Mouse (Mus musculus) limb, embryonic 14.5 days (tissue): ENCODE measurements around the gene Gjc1. TPM values are rescaled to one million over a fixed set of nuclear protein-coding genes. Genes with fewer than 3 reads are reported as not detected.

Source experiments
- ATAC-seq: fragments of 200-750 bp; cut with Nextera tagmentation; 2 replicates; pipeline ENCODE4 v1.8.0; 2017; ENCODE audit warnings: low read depth, moderate number of reproducible peaks, moderate TSS enrichment; ENCODE audit not compliant: low FRiP score
- DNase-seq: peaks from one replicate; pipeline ENCODE4 v3.0.0-alpha.2; 2015; ENCODE audit warnings: low spot score
- H3K27ac ChIP-seq: fragments of 300-500 bp; sonication (generic); replicated peaks from 2 replicates; pipeline ENCODE4 v1.5.1; 2014; ENCODE audit warnings: low read depth, mild to moderate bottlenecking, low read length, moderate library complexity, mixed read lengths
- H3K27me3 ChIP-seq: fragments of 300-500 bp; sonication (generic); 2 replicates; pipeline ENCODE4 v1.6.1; 2014; ENCODE audit warnings: low read length, mixed read lengths; ENCODE audit not compliant: control insufficient read depth, insufficient read depth
- H3K36me3 ChIP-seq: fragments of 300-500 bp; sonication (generic); 2 replicates; pipeline ENCODE4 v1.6.1; 2014; ENCODE audit warnings: mild to moderate bottlenecking, low read length, moderate library complexity, mixed read lengths; ENCODE audit not compliant: control insufficient read depth, insufficient read depth
- H3K4me1 ChIP-seq: fragments of 300-500 bp; sonication (generic); 2 replicates; pipeline ENCODE4 v1.6.1; 2014; ENCODE audit warnings: antibody characterized with exemption, low read length, mixed read lengths; ENCODE audit not compliant: control insufficient read depth, insufficient read depth
- H3K4me2 ChIP-seq: fragments of 300-500 bp; sonication (generic); replicated peaks from 2 replicates; pipeline ENCODE4 v1.6.1; 2014; ENCODE audit warnings: low read depth, mild to moderate bottlenecking, low read length, moderate library complexity; ENCODE audit not compliant: severe bottlenecking
- H3K4me3 ChIP-seq: fragments of 300-500 bp; sonication (generic); replicated peaks from 2 replicates; pipeline ENCODE4 v1.5.1; 2014; ENCODE audit warnings: low read length
- H3K9ac ChIP-seq: fragments of 300-500 bp; sonication (generic); 2 replicates; pipeline ENCODE4 v1.6.1; 2014; ENCODE audit warnings: mild to moderate bottlenecking, low read depth, low read length, moderate library complexity; ENCODE audit not compliant: severe bottlenecking
- H3K9me3 ChIP-seq: fragments of 300-500 bp; sonication (generic); 2 replicates; pipeline ENCODE4 v1.6.1; 2016; ENCODE audit warnings: low read length; ENCODE audit not compliant: control insufficient read depth
- POLR2A ChIP-seq: fragments of 200-500 bp; IDR thresholded peaks from 2 replicates; pipeline ENCODE4 v1.8.0; 2012; ENCODE audit warnings: inconsistent platforms, mild to moderate bottlenecking, moderate library complexity, borderline replicate concordance; ENCODE audit not compliant: insufficient read depth, insufficient read length; ENCODE audit errors: extremely low read depth
- WGBS: fragments of 180-500 bp; shearing (Covaris S2); extraction: QIAGEN DNeasy Blood & Tissue Kit; methylation state at CpG from one replicate; pipeline ENCODE4 v1.1.7; 2014; 5-methylcytosine and 5-hydroxymethylcytosine counted together
- polyA plus RNA-seq, 2 experiments: library from polyadenylated mRNA; depleted of rRNA in 1 of 2; stranded (reverse) in 1 of 2; unstranded in 1 of 2; fragments of >200 nt; fragmentation: Nextera tagmentation in 1 of 2; extraction: Ambion mirVana in 1 of 2; gene quantifications; 2 replicates each; pipeline versions ENCODE4 v1.2.1 to v1.2.3; 2012 to 2014

Gene Gjc1
- polyA plus RNA-seq, 2 experiments, result 59.6 to 80.0 TPM

DNA sequence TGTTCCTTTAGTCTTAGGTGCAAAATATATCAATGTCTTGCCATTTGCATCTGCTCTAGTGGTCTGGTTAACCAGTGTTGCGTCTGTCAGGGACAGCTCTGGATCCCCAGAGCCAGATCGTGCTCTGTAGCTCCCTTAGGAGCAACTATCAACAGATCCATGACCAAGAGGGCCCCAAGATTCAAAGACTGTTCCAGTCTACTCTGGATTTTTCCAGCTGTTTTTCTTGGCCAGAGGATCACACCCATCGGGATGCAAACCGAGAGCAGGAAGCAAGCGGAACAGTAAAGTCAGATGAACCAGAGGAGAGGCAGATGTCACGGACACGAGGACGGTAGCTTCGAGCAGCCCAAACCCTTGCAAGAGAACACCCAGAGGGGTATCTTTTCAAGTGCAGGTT is 16.6 kb upstream of the Gjc1 start:
- Histone ChIP-seq H3K4me2 (no peak overlapping the region), H3K4me3 (no peak overlapping the region), H3K36me3 (peaks cover 45% of the 10 kb centered on the region), H3K9me3 (no peaks in the 10 kb centered on the region), H3K27ac (no peak overlapping the region), H3K9ac (no peak overlapping the region), H3K4me1 (no peaks in the 10 kb centered on the region; the same call in 1 of the 2 replicates), H3K27me3 (no peaks in the 10 kb centered on the region)
- WGBS, result 83% methylated on average over 9 of the region's 9 CpGs
- DNase-seq, result no peak
- TF ChIP-seq POLR2A, result no peak
- ATAC-seq, result no peak

DNA sequence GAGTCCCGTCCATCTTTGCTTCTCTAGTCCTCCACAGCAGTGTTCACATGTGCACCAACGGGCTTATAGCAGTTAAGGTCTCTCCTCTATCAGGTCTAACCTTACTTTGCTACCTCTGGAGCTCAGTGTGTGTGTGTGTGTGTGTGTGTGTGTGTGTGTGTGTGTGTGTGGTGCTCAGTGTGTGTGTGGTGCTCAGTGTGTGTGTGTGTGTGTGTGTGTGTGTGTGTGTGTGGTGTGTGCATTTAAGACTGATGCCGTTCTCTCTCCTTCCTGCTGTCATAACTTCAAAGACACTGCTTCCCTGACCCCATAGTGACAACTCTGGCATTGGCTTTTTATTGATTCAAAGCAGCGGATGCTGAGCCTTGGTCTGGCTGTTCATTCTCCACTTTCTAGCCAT is 16.0 kb upstream of the Gjc1 start, which contains the start of gene Higd1b:
TSS of gene Higd1b (plus strand) at position 301 of the 400 bp plus-strand sequence.
- H3K27ac ChIP-seq, result no peak within 1 kb of the TSS
- H3K4me2 ChIP-seq, result no peak within 1 kb of the TSS
- 72% methylated on average over 4 of the region's 4 CpGs for WGBS
- H3K4me3 ChIP-seq, result no peak within 1 kb of the TSS
- H3K9me3 ChIP-seq, result no peaks in the 10 kb centered on the region
- no peak within 1 kb of the TSS for H3K9ac ChIP-seq
- TF ChIP-seq POLR2A, result no peak
- no peak for DNase-seq
- no peaks in the 10 kb centered on the region; the same call in 1 of the 2 replicates for H3K4me1 ChIP-seq
- no peak for ATAC-seq
- peaks cover 41% of the 10 kb centered on the region for H3K36me3 ChIP-seq
- no peaks in the 10 kb centered on the region for H3K27me3 ChIP-seq

DNA sequence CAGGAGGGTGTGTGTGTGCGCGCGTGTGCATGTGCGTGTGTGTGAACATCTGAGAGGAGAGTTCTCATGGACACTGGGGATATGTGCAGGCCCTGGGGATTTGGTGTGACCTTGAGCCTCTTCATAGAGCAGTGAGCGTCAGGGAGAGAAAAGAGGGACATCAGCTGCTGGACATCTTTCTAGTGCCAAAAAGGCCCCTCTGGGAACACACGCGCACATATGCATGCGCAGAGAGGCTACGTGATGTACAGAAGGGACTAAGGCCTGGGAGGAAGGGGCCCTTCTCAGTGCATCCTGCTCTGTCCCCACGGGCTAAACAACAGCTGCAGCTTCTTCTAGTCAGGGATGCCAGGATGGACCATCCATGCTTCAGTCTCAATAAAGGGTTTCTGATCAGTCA is 14.7 kb upstream of the Gjc1 start:
- H3K9me3 ChIP-seq, result no peaks in the 10 kb centered on the region
- no peak overlapping the region for H3K9ac ChIP-seq
- WGBS, result 88% methylated on average over 10 of the region's 10 CpGs
- H3K4me1 ChIP-seq, result no peaks in the 10 kb centered on the region; the same call in 1 of the 2 replicates
- H3K36me3 ChIP-seq, result peaks cover 28% of the 10 kb centered on the region
- no peak for ATAC-seq
- no peak for TF ChIP-seq POLR2A
- no peaks in the 10 kb centered on the region for H3K27me3 ChIP-seq
- no peak for DNase-seq
- H3K4me3 ChIP-seq, result no peak overlapping the region
- no peak overlapping the region for H3K27ac ChIP-seq
- no peak overlapping the region for H3K4me2 ChIP-seq

- no peak overlapping the region for H3K4me2 ChIP-seq
- H3K4me3 ChIP-seq, result no peak overlapping the region
- H3K36me3 ChIP-seq, result peaks cover 13% of the 10 kb centered on the region
- TF ChIP-seq POLR2A, result no peak
- H3K27me3 ChIP-seq, result no peaks in the 10 kb centered on the region
- H3K9me3 ChIP-seq, result no peaks in the 10 kb centered on the region
- no peaks in the 10 kb centered on the region; the same call in 1 of the 2 replicates for H3K4me1 ChIP-seq
- no peak overlapping the region; the same call in 1 of the 2 replicates for H3K27ac ChIP-seq
- no peak for ATAC-seq
- DNase-seq, result no peak
- H3K9ac ChIP-seq, result no peak overlapping the region
- 55% methylated on average over 18 of the region's 18 CpGs for WGBS
These were observed 13.3 kb upstream of the Gjc1 start for GRCm38 (mm10) chr11:102832700-102833297.

GRCm38 (mm10) chr11:102830276-102830675 is 10.8 kb upstream of the Gjc1 start:
- H3K4me2 ChIP-seq, result no peak overlapping the region
- WGBS, result 69% methylated on average over 4 of the region's 4 CpGs
- no peak overlapping the region for H3K27ac ChIP-seq
- no peaks in the 10 kb centered on the region for H3K36me3 ChIP-seq
- no peaks in the 10 kb centered on the region for H3K9me3 ChIP-seq
- ATAC-seq (no peak), DNase-seq (no peak)
- no peak for TF ChIP-seq POLR2A
- H3K4me1 ChIP-seq, result no peaks in the 10 kb centered on the region; the same call in 1 of the 2 replicates
- no peaks in the 10 kb centered on the region for H3K27me3 ChIP-seq
- H3K9ac ChIP-seq, result no peak overlapping the region
- H3K4me3 ChIP-seq, result no peak overlapping the region
